ENCODE assay signal across 10 mouse cellular contexts in the genomic region with DNA sequence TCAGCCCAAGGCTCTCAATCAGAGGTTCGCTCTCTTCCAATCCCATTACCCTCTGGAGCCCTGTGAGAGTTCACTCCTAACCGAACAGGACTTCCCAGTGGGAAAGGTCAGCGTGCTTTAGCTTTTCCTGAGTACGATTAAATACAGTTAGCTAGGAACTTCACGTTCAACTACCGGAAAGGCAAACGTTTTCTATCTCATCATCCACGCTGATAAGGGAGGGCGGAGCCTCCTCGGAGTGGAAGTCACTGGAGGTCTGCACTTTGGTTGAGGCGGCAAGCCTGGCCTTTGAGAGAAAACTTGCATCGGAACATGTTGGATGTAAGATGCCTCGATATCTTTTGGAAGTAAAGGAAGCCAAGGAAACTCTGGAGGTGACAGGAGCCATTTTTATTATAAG. TPM values are rescaled to one million over a fixed set of nuclear protein-coding genes. Genes with fewer than 3 reads are reported as not detected.
DNase-seq lines count a peak whose midpoint lies in the region; ATAC-seq and TF ChIP-seq lines count a peak whose summit lies in the region.
"Had no signal": no experiment of that assay in that cellular context is flagged by ENCODE, and none has a peak within 500 bp of the region (broad histone marks: within the 10 kb centered on the region; RNA-seq: fewer than 3 reads in every experiment).

No protein-coding gene starts in this region.

- intact Hi-C loops in heart, adult 2 months (cut with DNase I), result loop anchor here (2.0 to 5.0 kb wide), 3 partner anchors 32 to 275 kb away; no protein-coding TSS in a partner anchor
- intact Hi-C loops in heart, postnatal 14 days (cut with DNase I), result no loop called here
- intact Hi-C loops in left cerebral cortex, postnatal 36 days (cut with DNase I), result loop anchor here (5.0 kb wide), 2 partner anchors 255 to 345 kb away; no protein-coding TSS in a partner anchor

- TF ChIP-seq EP300 in heart, adult 2 months (IDR thresholded peaks at IDR 0.05; ENCODE audit: insufficient read depth, low read depth, low read length), result no peak

- peaks cover 9% of the 10 kb centered on the region for H3K4me1 ChIP-seq in heart, adult 2 months (ENCODE audit: control insufficient read depth, insufficient read depth, low read length)
- H3K4me1 ChIP-seq in lung, embryonic 16.5 days (replicated peaks; ENCODE audit: control insufficient read depth, insufficient read depth, low read length), result peaks cover 12% of the 10 kb centered on the region
- peaks cover 7% of the 10 kb centered on the region for H3K4me1 ChIP-seq in lung, adult 2 months (ENCODE audit: control insufficient read depth, insufficient read depth, low read length)
- H3K4me1 ChIP-seq in liver, adult 2 months (ENCODE audit: control insufficient read depth, insufficient read depth, low read length), result no peaks in the 10 kb centered on the region; the same call in none of the 2 replicates
- 0 out of 2 replicates have a peak, but pooled peaks cover 8% of the 10 kb centered on the region for H3K4me1 ChIP-seq in stomach, embryonic 16.5 days (ENCODE audit: control insufficient read depth, insufficient read depth, low read length)
- 0 out of 2 replicates have a peak, but pooled peaks cover 3% of the 10 kb centered on the region for H3K4me1 ChIP-seq in midbrain, embryonic 13.5 days (replicated peaks)

- H3K9me3 ChIP-seq in lung, embryonic 16.5 days (ENCODE audit: control insufficient read depth, low read length), result no peaks in the 10 kb centered on the region
- no peaks in the 10 kb centered on the region for H3K9me3 ChIP-seq in stomach, embryonic 16.5 days (replicated peaks; ENCODE audit: control insufficient read depth, low read length)
- no peaks in the 10 kb centered on the region for H3K9me3 ChIP-seq in midbrain, embryonic 13.5 days
- H3K9me3 ChIP-seq: hindbrain, embryonic 13.5 days had no signal

- H3K79me2 ChIP-seq in heart, adult 2 months (replicated peaks; ENCODE audit: control insufficient read depth, insufficient read depth, low read length), result no peaks in the 10 kb centered on the region
- H3K79me2 ChIP-seq in liver, adult 2 months (ENCODE audit: control insufficient read depth, insufficient read depth, low read length), result no peaks in the 10 kb centered on the region

- TF ChIP-seq CTCF in heart, adult 2 months (IDR thresholded peaks at IDR 0.05), result no peak
- TF ChIP-seq CTCF in lung, adult 2 months (IDR thresholded peaks at IDR 0.05; ENCODE audit: insufficient read depth, low read length), result no peak
- no peak for TF ChIP-seq CTCF in liver, adult 2 months (IDR thresholded peaks at IDR 0.05; ENCODE audit: low read depth, low read length)

- ATAC-seq in lung, embryonic 16.5 days (ENCODE audit: low read depth), result no peak; the same call in 1 of the 2 replicates
- ATAC-seq in stomach, embryonic 16.5 days (ENCODE audit: insufficient read depth, low FRiP score), result 0 out of 2 replicates have a peak, but pooled peaks have one; percentile 8
- ATAC-seq in midbrain, embryonic 13.5 days, result no peak

- peak overlapping the region; percentile 47 for H3K27ac ChIP-seq in heart, adult 2 months
- peak overlapping the region; percentile 48; the same call in 1 of the 2 replicates for H3K27ac ChIP-seq in lung, embryonic 16.5 days (ENCODE audit: low read length)
- H3K27ac ChIP-seq in liver, adult 2 months (replicated peaks; ENCODE audit: insufficient read depth, low read depth, low read length), result peak overlapping the region; percentile 40
- H3K27ac ChIP-seq in stomach, embryonic 16.5 days (ENCODE audit: low read length), result peak overlapping the region; percentile 75
- no peak overlapping the region for H3K27ac ChIP-seq in midbrain, embryonic 13.5 days
- H3K27ac ChIP-seq: hindbrain, embryonic 13.5 days had no signal

- WGBS in heart, adult 2 months, result 20% methylated on average over 13 of the region's 13 CpGs
- 26% methylated on average over 13 of the region's 13 CpGs for WGBS in lung, embryonic 16.5 days
- WGBS in lung, adult 2 months, result 27% methylated on average over 13 of the region's 13 CpGs
- WGBS in liver, adult 2 months, result 63% methylated on average over 13 of the region's 13 CpGs
- WGBS in stomach, embryonic 16.5 days, result 40% methylated on average over 13 of the region's 13 CpGs
- 67% methylated on average over 13 of the region's 13 CpGs for WGBS in midbrain, embryonic 13.5 days

- no peak overlapping the region for H3K4me3 ChIP-seq in heart, adult 2 months
- H3K4me3 ChIP-seq in lung, embryonic 16.5 days (ENCODE audit: low read length), result no peak overlapping the region
- no peak overlapping the region for H3K4me3 ChIP-seq in lung, adult 2 months (replicated peaks; ENCODE audit: extremely low read depth, low read depth, low read length)
- no peak overlapping the region for H3K4me3 ChIP-seq in liver, adult 2 months (ENCODE audit: insufficient read depth, low read depth, low read length)
- H3K4me3 ChIP-seq in stomach, embryonic 16.5 days (replicated peaks; ENCODE audit: low read length), result no peak overlapping the region
- H3K4me3 ChIP-seq in midbrain, embryonic 13.5 days (replicated peaks), result no peak overlapping the region
- H3K4me3 ChIP-seq: hindbrain, embryonic 13.5 days had no signal

- peaks cover 2% of the 10 kb centered on the region; the same call in 1 of the 2 replicates for H3K36me3 ChIP-seq in heart, adult 2 months (ENCODE audit: control insufficient read depth, insufficient read depth, low read length)
- H3K36me3 ChIP-seq in lung, embryonic 16.5 days (ENCODE audit: control insufficient read depth, insufficient read depth, low read length), result peaks cover 3% of the 10 kb centered on the region; the same call in 1 of the 2 replicates
- H3K36me3 ChIP-seq in liver, adult 2 months (ENCODE audit: control insufficient read depth, insufficient read depth, low read length), result peaks cover 7% of the 10 kb centered on the region; the same call in 1 of the 2 replicates
- no peaks in the 10 kb centered on the region for H3K36me3 ChIP-seq in stomach, embryonic 16.5 days (ENCODE audit: control insufficient read depth, insufficient read depth, low read length)
- no peaks in the 10 kb centered on the region for H3K36me3 ChIP-seq in midbrain, embryonic 13.5 days
- H3K36me3 ChIP-seq: hindbrain, embryonic 13.5 days had no signal

- no peaks in the 10 kb centered on the region for H3K27me3 ChIP-seq in heart, adult 2 months (ENCODE audit: control insufficient read depth, insufficient read depth, low read length)
- H3K27me3 ChIP-seq in lung, embryonic 16.5 days (ENCODE audit: control insufficient read depth, insufficient read depth, low read depth, low read length), result no peaks in the 10 kb centered on the region
- no peaks in the 10 kb centered on the region for H3K27me3 ChIP-seq in liver, adult 2 months (ENCODE audit: control insufficient read depth, insufficient read depth, low read length)
- no peaks in the 10 kb centered on the region for H3K27me3 ChIP-seq in stomach, embryonic 16.5 days (ENCODE audit: control insufficient read depth, insufficient read depth, low read length)
- no peaks in the 10 kb centered on the region for H3K27me3 ChIP-seq in midbrain, embryonic 13.5 days
- H3K27me3 ChIP-seq: hindbrain, embryonic 13.5 days had no signal

- H3K9ac ChIP-seq in heart, adult 2 months (ENCODE audit: low read depth, low read length), result no peak overlapping the region; the same call in 1 of the 2 replicates
- H3K9ac ChIP-seq in lung, embryonic 16.5 days (ENCODE audit: low read length), result no peak overlapping the region
- H3K9ac ChIP-seq in liver, adult 2 months (ENCODE audit: low read depth, low read length), result no peak overlapping the region
- no peak overlapping the region for H3K9ac ChIP-seq in stomach, embryonic 16.5 days (ENCODE audit: low read length)
- H3K9ac ChIP-seq in midbrain, embryonic 13.5 days (replicated peaks), result no peak overlapping the region
- H3K9ac ChIP-seq: hindbrain, embryonic 13.5 days had no signal

- TF ChIP-seq POLR2A in heart, adult 2 months (IDR thresholded peaks at IDR 0.05; ENCODE audit: insufficient read depth, low read depth, low read length), result no peak
- no peak for TF ChIP-seq POLR2A in lung, adult 2 months (IDR thresholded peaks at IDR 0.05; ENCODE audit: borderline replicate concordance, extremely low read depth, low read depth, low read length)
- no peak for TF ChIP-seq POLR2A in liver, adult 2 months (IDR thresholded peaks at IDR 0.05; ENCODE audit: extremely low read depth, insufficient read depth, low read length)

- DNase-seq in heart, adult 2 months, result no peak
- DNase-seq in heart, postnatal 14 days, result no peak
- DNase-seq in lung, adult 2 months, result no peak
- DNase-seq in liver, adult 2 months (ENCODE audit: extremely low read depth, low read depth, low spot score), result peak; percentile 13
- DNase-seq in left cerebral cortex, postnatal 36 days (ENCODE audit: low spot score in 2 of 2), result no peak
- DNase-seq: cerebellum, adult 9-11 months had no signal

- no peak overlapping the region for H3K4me2 ChIP-seq in lung, embryonic 16.5 days (ENCODE audit: low read depth, low read length)
- no peak overlapping the region for H3K4me2 ChIP-seq in stomach, embryonic 16.5 days (ENCODE audit: low read depth, low read length)
- no peak overlapping the region for H3K4me2 ChIP-seq in midbrain, embryonic 13.5 days (replicated peaks)
- H3K4me2 ChIP-seq: hindbrain, embryonic 13.5 days had no signal

RNA-seq across cellular contexts. Expression of gene Wipi1, which starts 24.7 kb away (rescaled TPM):
- total RNA-seq in heart, adult 2 months (2021), result 100 to 1,000 TPM in 1 of 2 experiments, 10 to 100 TPM in 1; 92.3 to 110 TPM
- 74.6 and 85.7 TPM in 2 replicates for polyA plus RNA-seq in heart, adult 2 months (2012; rRNA removed)
- total RNA-seq in heart, postnatal 14 days (2021), result 100 to 1,000 TPM in 1 of 2 experiments, 10 to 100 TPM in 1; 98.4 to 101 TPM
- polyA plus RNA-seq in lung, embryonic 16.5 days (2015; fragmentation: Nextera tagmentation; extraction: Ambion mirVana), result 44.2 and 46.4 TPM in 2 replicates
- polyA plus RNA-seq in lung, adult 2 months (2012; rRNA removed), result 16.3 and 20.3 TPM in 2 replicates
- total RNA-seq in liver, adult 2 months (2014; rRNA removed), result 8.5 and 8.8 TPM in 2 replicates
- polyA plus RNA-seq in liver, adult 2 months (2012; rRNA removed), result 6.4 and 7.3 TPM in 2 replicates
- polyA plus RNA-seq in stomach, embryonic 16.5 days (2015; fragmentation: Nextera tagmentation; extraction: Ambion mirVana), result 43.2 and 44.8 TPM in 2 replicates
- 10 to 100 TPM; 22.3 to 22.7 TPM for total RNA-seq in left cerebral cortex, postnatal 36 days (2021)
- polyA plus RNA-seq in midbrain, embryonic 13.5 days (2015; fragmentation: Nextera tagmentation; extraction: Ambion mirVana), result 12.2 and 12.8 TPM in 2 replicates
